Mouse (Mus musculus): ENCODE results near the gene B4galt2. TPM values are rescaled to one million over a fixed set of nuclear protein-coding genes. Genes with fewer than 3 reads are reported as not detected.

Gene B4galt2
- polyA plus RNA-seq, 1 experiment, result 2.4 TPM

DNA sequence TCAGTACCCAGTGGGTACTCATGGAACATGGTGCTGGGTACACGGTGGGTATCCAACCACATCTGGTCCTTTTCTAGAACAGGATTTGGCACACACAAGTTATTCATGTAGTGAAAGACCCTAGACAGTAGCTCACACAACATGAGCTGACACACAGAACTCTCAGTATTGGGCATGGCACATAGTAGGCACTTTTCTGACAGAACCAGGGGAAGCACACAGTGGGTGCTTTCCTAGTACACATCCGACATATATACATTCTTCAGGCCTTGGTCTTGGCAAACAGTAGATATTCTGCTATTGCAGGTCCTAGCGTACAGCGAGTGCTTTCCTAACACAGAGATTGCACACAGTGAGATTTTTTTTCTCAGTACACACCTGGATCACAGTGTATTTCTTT lies 37.0 kb downstream of the B4galt2 start:
- H3K4me3 ChIP-seq (replicated peaks; ENCODE audit: control insufficient read depth, low read depth, low read length), result no peak overlapping the region

DNA sequence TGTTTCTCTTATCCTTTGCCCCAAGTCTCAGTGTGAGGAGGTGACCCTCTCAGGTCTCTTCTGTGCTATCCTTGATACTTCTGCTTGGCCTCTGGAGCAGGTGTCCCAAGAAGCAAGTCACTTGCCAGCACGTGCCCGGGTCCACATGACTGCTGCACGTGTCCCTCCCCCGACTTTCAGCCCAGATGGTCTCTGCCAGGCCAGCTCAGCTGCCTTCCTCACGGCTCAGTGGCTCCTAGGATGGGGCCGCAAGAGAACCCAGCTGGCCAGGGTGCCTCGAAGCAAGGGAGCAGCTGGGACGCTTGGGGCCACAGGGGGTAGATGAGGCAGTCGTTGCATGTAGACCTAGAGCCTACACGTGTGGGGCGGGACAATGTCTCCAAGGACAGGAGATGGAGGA lies 38.0 kb downstream of the B4galt2 start:
- Histone ChIP-seq H3K4me1 (ENCODE audit: control insufficient read depth, insufficient read depth, low read length) (no peaks in the 10 kb centered on the region), H3K27ac (ENCODE audit: control insufficient read depth, insufficient read depth, low read depth, low read length, poor library complexity) (no peak overlapping the region; the same call in 1 of the 2 replicates), H3K4me3 (replicated peaks; ENCODE audit: control insufficient read depth, low read depth, low read length) (no peak overlapping the region)
- TF ChIP-seq POLR2A (IDR thresholded peaks at IDR 0.05; ENCODE audit: borderline replicate concordance, control insufficient read depth, low read depth, low read length), result no peak
- TF ChIP-seq CTCF (IDR thresholded peaks at IDR 0.05; ENCODE audit: control insufficient read depth, insufficient read depth, low read length), result no peak
- 86% methylated on average over 11 of the region's 11 CpGs for WGBS

More for the DNA sequence above, 37.0 kb downstream of the B4galt2 start:
- WGBS, result 94% methylated on average over 4 of the region's 4 CpGs
- no peaks in the 10 kb centered on the region for H3K4me1 ChIP-seq (ENCODE audit: control insufficient read depth, insufficient read depth, low read length)
- TF ChIP-seq POLR2A (IDR thresholded peaks at IDR 0.05; ENCODE audit: borderline replicate concordance, control insufficient read depth, low read depth, low read length) (no peak), CTCF (IDR thresholded peaks at IDR 0.05; ENCODE audit: control insufficient read depth, insufficient read depth, low read length) (no peak)
- H3K27ac ChIP-seq (ENCODE audit: control insufficient read depth, insufficient read depth, low read depth, low read length, poor library complexity), result no peak overlapping the region

DNA sequence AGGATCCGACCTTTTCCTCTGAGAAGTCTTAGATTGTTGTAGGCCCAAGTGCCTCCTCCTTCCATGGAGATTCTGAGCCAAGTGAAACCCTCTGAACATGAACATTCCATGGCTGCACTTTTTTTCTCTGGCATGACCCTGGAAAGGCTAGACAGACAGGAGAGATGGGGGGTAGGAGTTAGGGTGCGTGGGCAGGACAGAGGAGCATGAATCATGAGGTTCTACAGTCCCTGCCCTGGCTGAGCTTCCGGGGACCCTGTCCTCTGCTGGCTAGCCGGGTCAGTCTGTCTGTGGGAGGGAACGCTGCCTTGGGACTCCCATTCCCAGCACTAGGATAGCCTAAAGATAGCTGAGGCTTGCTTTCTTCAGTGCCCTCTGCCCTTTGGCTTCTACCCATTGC lies 38.8 kb downstream of the B4galt2 start:
- Histone ChIP-seq H3K4me1 (ENCODE audit: control insufficient read depth, insufficient read depth, low read length) (no peaks in the 10 kb centered on the region), H3K4me3 (replicated peaks; ENCODE audit: control insufficient read depth, low read depth, low read length) (no peak overlapping the region), H3K27ac (ENCODE audit: control insufficient read depth, insufficient read depth, low read depth, low read length, poor library complexity) (no peak overlapping the region)
- no peak for TF ChIP-seq CTCF (IDR thresholded peaks at IDR 0.05; ENCODE audit: control insufficient read depth, insufficient read depth, low read length)
- TF ChIP-seq POLR2A (IDR thresholded peaks at IDR 0.05; ENCODE audit: borderline replicate concordance, control insufficient read depth, low read depth, low read length), result no peak
- 93% methylated on average over 5 of the region's 5 CpGs for WGBS

DNA sequence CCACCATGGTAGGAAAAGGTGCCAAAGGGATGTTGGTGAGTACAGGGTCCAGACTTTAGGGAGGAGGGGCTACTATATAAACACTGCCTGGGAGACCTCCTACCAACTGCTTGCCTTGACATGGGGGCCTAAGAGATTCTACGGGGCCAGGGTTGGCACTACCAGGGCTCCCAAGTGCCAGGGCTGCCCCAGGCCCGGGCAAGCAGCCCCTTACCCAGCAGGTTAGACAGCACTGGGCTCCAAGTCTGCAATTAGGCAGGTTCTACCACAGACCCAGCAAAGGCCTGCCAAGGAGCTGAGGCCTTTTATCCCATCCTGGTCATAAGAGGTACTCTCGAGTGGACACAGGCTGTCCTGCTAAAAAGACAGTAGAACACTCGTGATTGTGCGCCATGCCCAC lies 40.2 kb downstream of the B4galt2 start:
- Histone ChIP-seq H3K27ac (ENCODE audit: control insufficient read depth, insufficient read depth, low read depth, low read length, poor library complexity) (no peak overlapping the region), H3K4me1 (ENCODE audit: control insufficient read depth, insufficient read depth, low read length) (no peaks in the 10 kb centered on the region), H3K4me3 (replicated peaks; ENCODE audit: control insufficient read depth, low read depth, low read length) (no peak overlapping the region)
- WGBS, result 90% methylated on average over 5 of the region's 5 CpGs
- TF ChIP-seq CTCF (IDR thresholded peaks at IDR 0.05; ENCODE audit: control insufficient read depth, insufficient read depth, low read length) (no peak), POLR2A (IDR thresholded peaks at IDR 0.05; ENCODE audit: borderline replicate concordance, control insufficient read depth, low read depth, low read length) (no peak)

DNA sequence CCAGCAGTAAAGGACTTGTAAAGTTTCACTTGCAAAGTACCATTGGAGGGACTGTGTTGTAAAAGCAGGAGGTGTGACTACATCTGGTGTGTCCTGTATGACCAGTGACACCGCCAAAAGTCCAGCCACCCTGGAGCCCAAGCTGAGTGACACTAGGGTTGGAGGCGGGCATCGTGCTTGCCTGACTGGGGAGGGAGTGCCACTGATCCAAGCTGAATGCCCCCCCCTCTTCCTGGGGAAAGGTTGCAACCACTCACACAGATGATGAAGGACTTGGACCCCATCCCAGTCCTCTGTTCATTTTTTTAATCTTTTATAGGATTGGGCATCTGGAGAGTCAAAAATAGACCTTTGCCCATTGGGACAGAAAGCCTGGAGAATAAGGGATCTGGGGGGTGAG lies 41.7 kb downstream of the B4galt2 start:
- no peak overlapping the region for H3K27ac ChIP-seq (ENCODE audit: control insufficient read depth, insufficient read depth, low read depth, low read length, poor library complexity)
- H3K4me1 ChIP-seq (ENCODE audit: control insufficient read depth, insufficient read depth, low read length), result no peaks in the 10 kb centered on the region
- no peak for TF ChIP-seq CTCF (IDR thresholded peaks at IDR 0.05; ENCODE audit: control insufficient read depth, insufficient read depth, low read length)
- no peak for TF ChIP-seq POLR2A (IDR thresholded peaks at IDR 0.05; ENCODE audit: borderline replicate concordance, control insufficient read depth, low read depth, low read length)
- H3K4me3 ChIP-seq (replicated peaks; ENCODE audit: control insufficient read depth, low read depth, low read length), result no peak overlapping the region
- WGBS, result 89% methylated on average over 3 of the region's 3 CpGs

DNA sequence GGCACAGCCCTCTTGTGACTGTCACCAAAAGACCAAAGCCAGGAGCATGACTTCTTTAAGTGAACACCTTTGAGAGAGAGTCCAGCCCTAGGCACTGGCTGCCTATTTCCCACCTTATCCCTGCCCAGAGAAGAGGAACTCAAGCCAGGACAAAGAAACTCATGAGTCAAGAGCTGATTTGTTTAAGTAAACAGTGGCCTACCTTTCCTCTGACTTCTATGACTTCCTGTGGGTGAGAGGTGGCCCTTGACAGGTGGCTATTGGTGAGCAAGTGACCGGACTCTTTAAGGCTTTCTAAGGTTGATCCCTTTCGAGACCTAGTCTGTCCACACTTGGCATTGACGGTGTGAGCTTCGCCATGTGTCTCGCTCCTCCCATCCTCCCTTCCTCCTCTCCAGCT lies 42.5 kb downstream of the B4galt2 start:
- no peaks in the 10 kb centered on the region for H3K4me1 ChIP-seq (ENCODE audit: control insufficient read depth, insufficient read depth, low read length)
- H3K4me3 ChIP-seq (replicated peaks; ENCODE audit: control insufficient read depth, low read depth, low read length), result no peak overlapping the region
- H3K27ac ChIP-seq (ENCODE audit: control insufficient read depth, insufficient read depth, low read depth, low read length, poor library complexity), result no peak overlapping the region
- WGBS, result 90% methylated on average over 5 of the region's 5 CpGs
- TF ChIP-seq POLR2A (IDR thresholded peaks at IDR 0.05; ENCODE audit: borderline replicate concordance, control insufficient read depth, low read depth, low read length) (no peak), CTCF (IDR thresholded peaks at IDR 0.05; ENCODE audit: control insufficient read depth, insufficient read depth, low read length) (no peak)

DNA sequence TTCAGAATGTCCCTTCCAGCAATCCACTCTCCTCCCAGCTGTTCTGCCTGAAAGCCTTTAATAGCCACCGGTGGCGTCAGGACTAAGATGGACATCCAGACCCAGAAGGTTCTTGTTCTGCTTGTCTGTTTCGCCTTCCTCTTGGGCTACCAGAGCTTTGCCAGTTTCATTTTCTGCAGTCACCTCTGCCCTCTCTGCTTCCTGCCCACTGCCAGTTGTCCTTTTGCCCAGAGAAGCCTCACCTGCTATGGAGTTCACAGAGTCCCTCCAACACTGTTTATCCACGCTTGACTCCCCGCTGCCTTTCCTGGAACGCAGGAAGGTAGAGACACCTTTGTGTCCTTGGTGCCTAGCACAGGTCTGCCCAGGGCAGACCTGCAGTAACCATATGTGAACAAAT lies 43.9 kb downstream of the B4galt2 start:
- no peak overlapping the region for H3K27ac ChIP-seq (ENCODE audit: control insufficient read depth, insufficient read depth, low read depth, low read length, poor library complexity)
- no peak overlapping the region for H3K4me3 ChIP-seq (replicated peaks; ENCODE audit: control insufficient read depth, low read depth, low read length)
- peaks cover under 1% of the 10 kb centered on the region; the same call in 1 of the 2 replicates for H3K4me1 ChIP-seq (ENCODE audit: control insufficient read depth, insufficient read depth, low read length)
- WGBS, result 89% methylated on average over 6 of the region's 6 CpGs
- no peak for TF ChIP-seq POLR2A (IDR thresholded peaks at IDR 0.05; ENCODE audit: borderline replicate concordance, control insufficient read depth, low read depth, low read length)
- no peak for TF ChIP-seq CTCF (IDR thresholded peaks at IDR 0.05; ENCODE audit: control insufficient read depth, insufficient read depth, low read length)

DNA sequence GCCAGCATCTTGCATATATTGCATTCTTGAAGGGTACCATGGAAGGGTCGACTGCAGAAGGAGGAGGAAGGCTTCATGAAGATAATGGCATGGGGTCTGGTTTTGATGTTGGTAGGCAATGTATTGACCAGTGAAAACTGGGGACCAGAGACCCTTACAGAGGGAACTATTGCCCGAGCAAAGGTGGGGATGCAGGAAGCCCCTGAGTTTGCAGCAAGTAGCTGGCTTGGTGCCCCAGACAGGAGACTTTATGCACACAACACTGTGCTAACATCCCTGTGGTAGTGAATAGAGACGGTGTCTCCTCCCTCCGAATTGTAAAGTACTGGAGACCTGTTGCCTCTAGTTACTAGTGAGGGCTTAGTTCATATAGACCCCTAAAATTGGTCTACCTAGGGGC lies 46.0 kb downstream of the B4galt2 start:
- 73% methylated on average over 4 of the region's 4 CpGs for WGBS
- TF ChIP-seq CTCF (IDR thresholded peaks at IDR 0.05; ENCODE audit: control insufficient read depth, insufficient read depth, low read length) (no peak), POLR2A (IDR thresholded peaks at IDR 0.05; ENCODE audit: borderline replicate concordance, control insufficient read depth, low read depth, low read length) (no peak)
- Histone ChIP-seq H3K27ac (ENCODE audit: control insufficient read depth, insufficient read depth, low read depth, low read length, poor library complexity) (no peak overlapping the region), H3K4me3 (replicated peaks; ENCODE audit: control insufficient read depth, low read depth, low read length) (peak overlapping the region; percentile 16), H3K4me1 (ENCODE audit: control insufficient read depth, insufficient read depth, low read length) (peaks cover 1% of the 10 kb centered on the region)

DNA sequence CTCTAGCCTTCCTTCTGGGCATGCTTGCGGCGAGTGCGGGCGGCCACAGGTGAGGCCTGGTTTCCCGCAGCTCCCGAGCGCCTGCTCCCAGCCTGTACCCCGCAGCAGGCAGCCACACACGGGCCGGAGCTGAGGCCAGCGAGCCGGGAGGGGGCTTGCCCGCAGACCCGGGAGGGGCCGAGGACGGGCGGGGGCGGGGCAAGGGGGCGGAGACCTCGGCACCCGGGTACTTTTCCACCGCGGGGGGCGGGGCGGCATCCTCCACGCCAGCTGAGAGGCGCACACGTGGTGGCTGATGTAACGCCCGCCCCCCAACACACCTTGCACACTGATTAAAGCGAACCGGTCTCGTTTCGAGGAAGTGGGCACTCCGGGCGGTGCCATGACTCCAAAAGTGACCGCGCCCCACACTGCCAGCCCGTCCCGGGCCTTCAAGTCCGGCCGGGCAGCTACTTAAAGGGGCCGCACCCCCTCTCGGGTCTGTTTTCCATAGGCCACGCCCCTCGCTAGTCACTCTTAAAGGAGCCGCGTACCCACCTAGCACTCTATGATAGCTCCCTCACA lies 47.0 kb downstream of the B4galt2 start:
- Histone ChIP-seq H3K4me1 (ENCODE audit: control insufficient read depth, insufficient read depth, low read length) (peaks cover 3% of the 10 kb centered on the region), H3K4me3 (replicated peaks; ENCODE audit: control insufficient read depth, low read depth, low read length) (peak overlapping the region; percentile 89), H3K27ac (ENCODE audit: control insufficient read depth, insufficient read depth, low read depth, low read length, poor library complexity) (peak overlapping the region; percentile 92)
- TF ChIP-seq POLR2A (IDR thresholded peaks at IDR 0.05; ENCODE audit: borderline replicate concordance, control insufficient read depth, low read depth, low read length), result no peak
- no peak for TF ChIP-seq CTCF (IDR thresholded peaks at IDR 0.05; ENCODE audit: control insufficient read depth, insufficient read depth, low read length)
- under 1% methylated on average over 48 of the region's 48 CpGs for WGBS

All from bone marrow, adult 2 months (tissue).